Mouse (Mus musculus) MN1 (cell line): Measurements from ENCODE around the gene Cnnm4.
"Not testable (repeated sequence)": the region's sequence is repeated elsewhere in the genome, so short reads cannot be mapped to it uniquely, and the experiment has no call there.

Experiments
- DNase-seq: peaks from one replicate; pipeline ENCODE4 v3.0.0-alpha.2; 2016; ENCODE audit warnings: low spot score

The Cnnm4 gene

DNA sequence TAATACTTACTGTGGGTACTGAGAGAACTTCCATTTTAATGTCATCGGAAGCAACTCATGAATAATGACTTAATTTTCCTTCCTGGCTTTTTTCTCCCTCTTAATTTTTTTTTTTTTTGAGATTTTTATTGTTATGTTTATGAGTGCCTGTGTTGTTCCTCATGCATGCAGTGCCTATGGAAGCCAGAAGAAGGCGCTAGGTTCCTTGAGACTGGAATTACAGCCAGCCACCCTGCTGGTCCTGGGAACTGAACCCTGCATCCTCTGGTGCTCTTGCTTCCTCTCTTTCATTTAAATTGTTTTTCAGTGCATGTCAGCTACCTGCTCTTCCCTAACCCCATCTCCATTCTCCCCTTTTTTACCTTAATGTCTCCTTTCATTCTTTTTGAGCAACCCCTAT lies 42.3 kb downstream of the Cnnm4 start:
- DNase-seq, result peak; percentile 51

DNA sequence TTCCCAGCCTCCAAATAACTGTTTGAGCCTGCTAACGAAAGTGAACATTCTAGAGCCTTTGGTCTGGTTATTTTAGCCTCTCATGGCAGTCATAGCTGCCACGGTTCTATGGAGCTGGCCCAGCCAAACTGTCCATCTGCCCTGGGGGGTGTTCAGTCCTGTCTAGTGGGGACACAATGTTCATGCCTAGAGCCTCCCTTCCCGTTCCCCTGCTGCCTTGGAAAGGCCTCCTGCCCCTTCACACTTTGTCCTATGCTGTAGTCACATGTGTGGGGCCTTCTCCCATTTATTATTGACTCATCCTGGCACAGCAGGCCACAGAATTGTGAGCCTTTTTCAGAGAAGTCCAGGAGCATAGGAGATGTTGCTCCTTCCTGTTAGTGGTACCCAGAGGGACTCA lies 46.8 kb downstream of the Cnnm4 start:
- no peak for DNase-seq

DNA sequence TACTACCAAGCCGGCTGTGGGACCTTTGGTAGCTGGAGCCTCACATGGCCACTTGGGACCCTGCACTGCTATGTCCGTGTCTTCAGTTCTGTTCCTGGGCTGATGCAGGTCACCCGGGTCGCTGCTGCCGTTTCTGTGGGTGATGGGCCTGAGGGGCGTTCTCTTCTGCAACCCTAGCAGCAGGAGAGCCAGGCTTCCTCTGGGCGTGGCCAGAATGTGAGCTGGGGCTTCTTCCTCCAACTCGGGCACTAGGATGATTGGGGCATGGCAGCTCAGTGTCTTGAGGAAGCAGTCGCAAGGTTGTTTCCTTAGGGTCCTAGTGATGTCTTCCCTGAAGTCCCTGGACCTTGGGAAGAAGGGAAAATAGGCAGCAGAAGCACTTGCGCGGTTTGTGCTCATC lies 48.2 kb downstream of the Cnnm4 start:
- DNase-seq, result no peak

DNA sequence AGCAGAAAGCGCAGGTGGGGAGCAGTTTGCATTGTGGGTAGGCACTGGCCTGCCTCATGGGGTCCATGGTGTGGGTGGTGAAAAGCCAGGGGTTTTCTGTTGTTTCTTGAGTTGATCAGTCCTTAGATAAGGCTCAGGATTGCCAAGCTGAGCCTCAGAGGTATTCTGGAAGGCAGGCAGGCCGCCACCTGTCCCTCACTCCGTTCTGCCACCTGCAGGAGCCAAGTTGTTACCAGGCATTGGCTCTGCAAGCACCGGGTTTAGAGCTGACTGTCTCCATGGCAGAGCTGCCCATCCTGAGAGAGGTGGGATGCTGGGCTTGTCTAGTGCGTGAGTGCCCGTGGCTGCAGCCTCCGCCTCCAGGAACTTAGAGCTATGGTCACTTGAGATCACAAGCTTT lies 50.8 kb downstream of the Cnnm4 start:
- no peak for DNase-seq

DNA sequence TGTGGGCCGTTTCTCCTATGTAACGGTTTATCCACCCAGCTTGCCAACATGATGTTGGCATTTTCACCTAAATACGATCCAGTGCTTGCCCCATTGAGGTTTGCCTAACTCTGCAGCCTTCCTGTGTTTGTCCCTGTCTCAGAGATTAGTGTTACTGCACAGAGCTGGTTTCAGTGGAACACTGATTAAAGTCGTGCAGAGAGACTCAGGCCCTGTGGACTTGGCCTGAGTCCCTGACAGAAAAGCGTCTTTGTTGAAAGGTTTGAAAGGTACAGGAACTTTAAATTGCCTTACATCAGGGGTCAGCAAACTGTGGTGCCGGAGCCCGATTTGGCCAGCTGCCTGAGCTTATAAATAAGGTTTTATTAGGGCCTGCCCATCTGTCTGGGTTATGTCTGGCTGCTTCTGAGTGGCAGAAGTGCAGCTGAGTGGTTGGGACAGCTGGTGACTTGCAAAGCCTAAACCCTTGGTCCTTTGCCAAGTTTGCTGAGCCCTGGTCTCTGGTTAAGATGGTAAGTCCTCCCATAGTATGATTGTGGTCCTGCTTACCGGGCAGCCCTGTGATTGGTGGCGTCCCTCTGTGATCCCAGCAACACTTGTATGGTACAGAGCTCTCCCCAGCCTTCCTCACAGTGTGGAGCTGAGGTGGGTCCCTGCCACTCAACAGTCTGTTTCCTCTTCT lies 52.1 kb downstream of the Cnnm4 start:
- peak; percentile 94 for DNase-seq

DNA sequence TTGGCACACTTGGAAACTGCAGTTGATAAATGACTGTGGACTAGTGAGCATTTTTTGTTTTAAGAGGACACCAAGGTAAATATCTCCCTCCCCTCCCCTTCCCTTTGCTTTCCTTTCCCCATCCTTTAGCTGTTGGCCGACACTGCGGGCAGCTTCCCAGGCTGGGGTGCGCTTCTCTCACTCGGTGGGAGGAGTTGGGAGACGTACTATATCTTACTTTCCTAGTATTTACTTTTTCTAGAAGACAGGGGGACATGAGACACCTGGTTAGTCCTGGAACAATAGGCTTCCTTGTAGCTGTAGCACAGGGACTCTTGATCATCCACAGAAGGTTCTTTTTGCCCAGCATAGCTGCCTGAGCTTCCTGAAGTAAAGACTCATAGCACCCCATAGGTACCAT lies 52.6 kb downstream of the Cnnm4 start:
- DNase-seq, result no peak

DNA sequence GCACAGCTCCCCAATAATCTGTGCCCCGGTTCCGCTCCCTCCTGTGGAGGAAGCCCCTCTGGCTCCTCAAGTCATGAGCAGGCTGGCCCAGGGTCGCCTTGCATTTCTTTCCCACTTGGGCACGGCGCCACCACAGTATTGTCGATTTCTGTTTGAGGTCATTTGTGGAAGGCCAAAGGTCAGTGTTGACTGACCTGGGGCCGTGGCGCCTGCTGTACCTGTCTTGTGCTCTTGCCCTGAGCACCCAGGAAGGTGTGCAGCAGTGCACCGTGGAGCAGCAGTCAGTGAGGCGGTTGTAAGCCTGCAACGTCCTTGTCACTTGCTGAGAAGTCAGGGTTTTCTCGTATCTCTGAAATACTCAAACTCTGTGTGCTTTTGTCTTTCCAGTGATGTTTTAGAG lies 54.4 kb downstream of the Cnnm4 start:
- DNase-seq, result no peak

DNA sequence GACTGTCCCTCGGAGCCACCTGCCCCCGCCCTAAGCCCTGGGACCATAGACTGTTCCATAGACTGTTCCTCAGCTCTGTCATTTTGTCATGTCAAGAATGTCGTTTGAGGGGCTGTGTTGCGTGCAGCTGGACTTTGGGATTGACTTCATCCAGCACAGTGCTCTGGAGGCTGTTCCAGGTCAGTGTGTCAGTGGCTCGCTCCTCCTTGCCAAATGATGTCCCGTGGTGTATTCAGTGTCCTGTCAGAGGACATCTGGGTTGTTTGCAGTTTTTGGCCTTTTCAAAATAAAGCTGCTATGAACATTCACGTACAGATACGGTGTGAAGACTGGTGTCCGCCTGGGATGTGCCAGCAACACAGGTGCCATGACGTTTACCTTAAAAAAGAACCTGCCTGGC lies 55.5 kb downstream of the Cnnm4 start:
- no peak for DNase-seq

DNA sequence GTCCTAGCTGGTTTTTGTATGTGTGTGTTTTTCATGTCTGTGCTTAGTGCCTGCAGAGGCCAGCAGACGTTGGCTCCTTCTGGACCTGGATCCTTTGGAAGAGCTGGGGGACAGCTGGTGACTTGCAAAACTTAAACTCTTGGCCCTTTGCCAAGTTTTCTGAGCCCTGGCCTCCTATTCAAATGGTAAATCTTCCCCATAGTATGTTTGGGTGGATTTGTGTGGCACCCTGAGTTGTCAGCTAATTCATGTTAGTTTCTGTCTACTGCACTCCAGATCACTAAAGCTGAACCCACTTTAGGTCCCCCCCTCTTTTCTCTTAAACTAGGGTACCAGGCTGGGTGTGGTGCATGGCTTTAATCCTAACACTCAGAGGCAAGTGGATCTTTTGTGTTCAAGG lies 56.9 kb downstream of the Cnnm4 start:
- peak; percentile 69 for DNase-seq

DNA sequence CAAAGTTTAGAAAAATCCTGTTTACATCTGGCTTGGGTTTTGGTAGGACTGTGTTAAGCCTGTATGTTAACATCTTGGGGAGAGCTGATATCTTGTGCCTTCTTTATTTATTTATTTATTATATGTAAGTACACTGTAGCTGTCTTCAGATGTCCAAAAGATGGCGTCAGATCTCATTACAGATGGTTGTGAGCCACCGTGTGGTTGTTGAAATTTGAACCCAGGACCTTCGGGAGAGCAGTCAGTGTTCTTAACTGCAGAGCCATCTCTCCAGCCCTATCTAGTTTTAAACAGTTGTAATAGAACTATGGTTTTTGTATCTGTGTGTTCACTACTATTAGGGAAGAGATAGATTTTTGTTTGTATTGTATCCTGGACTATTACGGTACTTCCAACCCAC lies 57.9 kb downstream of the Cnnm4 start:
- no peak for DNase-seq

DNA sequence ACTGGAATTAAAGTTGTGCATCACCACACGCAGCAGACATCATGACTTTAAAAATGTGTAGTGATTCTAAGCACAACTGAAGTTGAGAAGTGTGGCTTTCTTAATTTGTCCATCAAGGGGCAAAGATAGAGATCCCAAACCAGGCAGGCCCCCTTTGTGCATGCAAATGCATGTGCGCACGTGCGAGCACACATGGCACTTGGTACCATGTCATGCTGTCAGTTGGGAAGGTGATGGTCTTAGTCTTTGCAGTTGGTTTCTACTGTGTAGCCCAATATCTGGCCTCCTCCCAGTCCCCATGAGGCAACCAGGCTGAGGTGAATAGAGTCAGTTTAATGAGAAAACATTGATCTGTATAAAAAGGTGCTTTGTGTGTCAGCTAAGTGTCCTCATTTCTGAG lies 58.5 kb downstream of the Cnnm4 start:
- DNase-seq, result no peak

DNA sequence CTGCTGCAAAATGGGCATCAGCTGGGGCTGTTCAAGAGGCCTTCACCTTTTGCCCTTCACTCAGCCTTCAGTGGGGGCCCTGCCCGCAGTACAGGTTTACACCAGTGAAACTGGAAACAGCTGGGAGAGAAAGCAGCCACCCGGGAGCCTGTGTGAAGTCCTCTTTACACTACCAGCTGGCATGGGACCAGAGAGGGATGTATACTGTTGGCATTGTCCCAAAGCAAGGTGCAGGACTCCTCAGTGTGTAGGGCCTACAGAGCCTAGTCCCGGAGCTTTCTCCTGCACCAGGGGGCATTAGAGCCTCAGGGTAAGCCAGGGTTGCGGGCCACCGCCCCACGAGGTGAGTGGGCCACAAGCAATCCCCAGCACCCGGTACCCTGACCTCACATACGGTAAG lies 59.1 kb downstream of the Cnnm4 start:
- DNase-seq, result peak; percentile 51

DNA sequence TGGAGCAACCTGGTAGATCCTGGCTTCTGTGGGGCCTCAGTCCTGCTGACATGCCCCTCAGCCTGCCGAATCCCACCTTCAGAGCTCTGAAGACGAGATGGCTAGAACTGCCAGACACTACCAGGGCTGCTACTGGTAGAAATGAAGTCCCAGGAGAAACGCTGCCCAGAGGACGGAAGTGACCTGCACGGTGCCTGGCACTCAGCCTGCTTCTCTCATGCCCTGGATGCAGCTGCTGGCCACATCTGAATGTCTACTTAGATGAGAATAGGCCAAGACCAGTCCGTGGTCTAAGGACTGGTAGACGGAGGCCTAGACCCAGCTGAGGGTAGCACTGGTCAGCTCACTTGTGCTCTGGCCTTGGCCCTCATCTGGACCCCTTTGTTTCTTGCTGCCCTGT lies 59.5 kb downstream of the Cnnm4 start:
- DNase-seq, result no peak

DNA sequence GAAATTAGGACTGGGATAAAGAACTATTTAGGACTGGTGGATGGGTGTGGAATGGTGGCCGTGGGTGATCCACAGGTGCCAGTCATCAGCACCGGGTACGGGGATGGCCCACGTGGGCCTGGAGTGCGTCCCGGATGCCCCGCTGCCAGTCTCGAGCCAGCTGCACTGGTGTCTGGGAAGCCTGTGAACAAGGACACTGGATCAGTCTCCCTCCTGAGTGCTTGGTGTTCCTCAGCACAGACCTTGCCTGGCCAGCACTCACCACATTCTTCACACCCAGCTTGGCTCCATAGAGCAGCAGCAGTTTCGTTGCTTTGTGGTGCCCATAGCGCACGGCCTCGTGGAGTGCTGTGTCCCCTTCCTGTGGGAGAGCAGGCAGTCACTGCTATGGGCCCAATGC lies 60.0 kb downstream of the Cnnm4 start:
- DNase-seq, result no peak

DNA sequence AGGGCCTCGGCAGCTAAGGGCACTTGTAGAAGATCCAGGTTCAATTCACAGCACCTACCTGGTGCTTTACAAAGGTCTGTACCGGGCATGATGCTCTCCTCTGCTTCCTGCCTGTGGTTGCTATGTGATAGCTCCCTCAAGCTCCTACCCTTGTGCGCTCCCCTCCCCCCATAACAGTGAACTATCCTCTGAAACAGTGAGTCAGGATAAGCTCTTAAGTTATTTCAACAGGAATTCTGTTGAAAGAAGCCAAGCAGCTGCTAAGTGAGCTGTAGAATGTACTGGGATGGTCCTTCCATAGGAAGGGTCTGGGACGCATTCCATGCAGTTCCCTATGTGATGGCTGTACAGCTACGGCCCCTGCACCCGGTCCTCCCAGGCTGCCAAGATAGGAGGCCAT lies 62.1 kb downstream of the Cnnm4 start:
- DNase-seq, result no peak

DNA sequence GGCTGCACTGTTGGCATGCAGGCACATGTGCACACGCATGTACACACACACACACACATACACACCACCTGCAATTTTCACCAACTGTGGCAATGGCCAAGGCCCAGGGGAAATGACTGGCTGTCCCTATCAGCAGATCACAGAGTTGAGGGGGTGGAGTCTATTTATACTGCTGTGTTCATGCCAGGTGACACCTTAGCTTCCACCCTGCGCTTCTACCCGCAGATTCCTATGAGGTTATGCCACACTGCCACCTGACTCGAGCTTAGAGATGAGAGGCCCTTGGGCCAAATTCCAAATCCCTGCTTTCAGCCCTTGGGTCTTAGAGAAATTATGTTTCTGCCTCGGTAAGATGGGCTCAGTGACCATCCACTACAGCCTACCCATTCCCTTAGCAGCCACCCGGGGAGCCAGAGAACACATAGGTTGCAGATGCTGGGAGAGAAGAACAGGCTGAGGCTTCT lies 63.2 kb downstream of the Cnnm4 start:
- DNase-seq, result peak; percentile 55

DNA sequence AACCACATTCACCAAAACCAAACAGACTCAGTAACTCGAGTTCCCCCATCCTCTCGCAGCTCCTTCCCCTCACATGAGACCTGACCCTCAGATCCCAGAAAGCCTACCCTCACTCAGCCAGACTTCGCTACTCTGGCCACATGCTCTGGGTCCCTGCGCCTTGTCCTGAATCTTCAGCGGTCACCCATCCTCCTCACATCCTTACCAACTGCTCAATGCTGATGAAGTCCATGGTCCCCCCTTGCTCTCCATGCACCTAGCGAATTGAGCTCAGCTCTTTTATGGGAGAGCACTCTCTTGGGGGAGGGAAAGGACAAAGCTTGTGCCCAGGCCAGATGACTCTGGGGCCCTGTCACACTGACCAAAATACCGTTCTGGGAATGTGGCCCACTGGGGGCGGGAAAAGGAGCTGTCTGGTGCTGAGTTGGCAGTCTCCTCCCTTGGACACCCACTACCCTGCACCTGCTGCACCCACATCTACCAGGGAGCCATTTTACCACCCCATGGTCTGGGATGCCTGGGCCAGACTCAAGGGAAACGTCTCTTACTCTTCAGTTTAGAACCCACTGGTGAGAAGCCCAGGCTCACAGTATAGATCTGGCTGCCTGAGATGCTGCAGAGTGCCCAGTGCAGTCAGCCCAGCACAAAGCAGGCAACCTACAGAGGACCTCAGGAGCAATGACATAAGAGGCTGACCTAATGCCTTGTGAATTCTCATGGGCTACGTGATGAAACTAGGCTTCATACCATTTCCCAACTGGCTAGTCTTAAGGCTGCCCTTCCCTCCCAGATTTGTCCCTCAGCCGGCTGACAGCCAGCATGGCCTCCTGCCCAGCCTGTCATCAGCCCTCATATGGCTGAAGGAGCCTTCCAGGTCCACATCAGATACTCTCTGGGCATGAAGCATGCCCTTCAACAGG lies 64.3 kb downstream of the Cnnm4 start:
- peak; percentile 68 for DNase-seq

DNA sequence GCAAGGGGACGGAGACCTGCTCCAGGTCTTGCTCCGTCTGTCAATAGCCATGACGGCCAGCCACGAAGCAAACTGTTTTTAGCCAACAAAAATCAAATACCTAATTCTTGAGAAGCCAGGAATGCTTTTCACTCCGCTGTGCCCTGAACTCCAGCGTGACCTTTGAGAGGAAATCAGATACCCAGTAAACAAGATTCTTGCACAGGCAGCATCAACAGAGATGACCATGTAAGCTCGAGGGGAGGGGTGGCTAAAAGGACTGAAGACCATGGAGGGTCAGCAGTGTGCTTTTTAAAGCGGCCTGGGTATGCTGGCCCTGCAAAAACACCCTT lies 64.9 kb downstream of the Cnnm4 start:
- DNase-seq, result no peak

DNA sequence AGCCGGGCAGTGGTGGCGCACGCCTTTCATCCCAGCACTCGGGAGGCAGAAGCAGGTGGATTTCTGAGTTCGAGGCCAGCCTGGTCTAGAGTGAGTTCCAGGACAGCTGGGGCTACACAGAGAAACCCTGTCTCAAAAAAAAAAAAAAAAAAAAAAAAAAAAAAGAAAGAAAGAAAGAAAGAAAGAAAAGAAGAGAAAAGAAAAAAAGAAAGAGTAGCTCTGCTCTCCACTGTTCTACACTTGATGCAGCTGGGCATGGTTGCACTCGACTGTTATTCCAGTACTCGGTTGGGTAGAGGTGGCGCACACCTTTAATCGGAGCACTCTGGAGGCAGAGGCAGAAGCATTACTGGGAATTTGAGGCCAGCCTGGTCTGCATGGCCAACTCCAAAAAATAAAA lies 65.4 kb downstream of the Cnnm4 start, which contains the start of gene Ankrd23:
Ankrd23 (minus strand) TSS at position 101 of the 400 bp plus-strand sequence.
- not testable (repeated sequence) for DNase-seq

DNA sequence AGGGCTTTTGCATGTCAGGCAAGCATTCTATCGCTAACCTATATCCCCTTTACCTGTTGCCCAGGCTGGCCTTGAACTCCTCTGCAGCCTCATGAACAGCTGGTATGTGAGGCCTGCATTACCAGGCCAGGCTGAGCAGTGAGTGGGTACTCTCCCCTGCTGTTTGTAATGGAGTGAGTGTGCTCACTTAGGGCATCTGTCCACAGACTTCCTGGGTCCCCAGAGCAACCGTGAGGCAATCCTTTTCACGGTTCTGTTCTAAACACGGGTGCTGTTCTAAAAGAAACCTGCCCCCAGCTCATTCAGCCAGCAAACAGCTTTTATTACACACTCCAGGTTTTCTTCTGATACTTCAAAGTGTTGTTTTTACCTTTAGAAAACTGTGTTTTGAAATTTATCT lies 67.3 kb downstream of the Cnnm4 start:
- peak; percentile 54 for DNase-seq

DNA sequence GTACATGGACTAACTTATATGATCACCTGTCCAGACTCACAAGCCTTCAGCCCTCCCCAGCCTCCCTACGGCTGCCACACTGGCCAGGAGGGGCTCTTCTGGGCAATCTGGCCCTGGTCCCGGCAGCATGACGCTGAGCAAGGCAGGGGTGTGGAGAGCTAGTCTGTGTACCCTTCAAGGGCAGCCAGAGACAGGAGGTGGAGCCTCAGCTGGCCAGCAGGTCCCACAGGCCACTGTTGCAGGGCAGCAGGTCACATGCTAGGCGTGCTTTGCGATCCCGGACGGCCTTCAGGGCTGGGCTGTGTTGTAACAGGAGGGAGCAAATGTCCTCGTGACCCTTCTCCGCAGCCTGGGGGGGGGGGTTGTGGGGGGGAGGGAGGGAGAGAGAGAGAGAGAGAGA lies 67.8 kb downstream of the Cnnm4 start, which contains the start of gene Gm42417:
Gm42417 (minus strand) TSS at position 244 of the 400 bp plus-strand sequence.
- peak; percentile 92 for DNase-seq

DNA sequence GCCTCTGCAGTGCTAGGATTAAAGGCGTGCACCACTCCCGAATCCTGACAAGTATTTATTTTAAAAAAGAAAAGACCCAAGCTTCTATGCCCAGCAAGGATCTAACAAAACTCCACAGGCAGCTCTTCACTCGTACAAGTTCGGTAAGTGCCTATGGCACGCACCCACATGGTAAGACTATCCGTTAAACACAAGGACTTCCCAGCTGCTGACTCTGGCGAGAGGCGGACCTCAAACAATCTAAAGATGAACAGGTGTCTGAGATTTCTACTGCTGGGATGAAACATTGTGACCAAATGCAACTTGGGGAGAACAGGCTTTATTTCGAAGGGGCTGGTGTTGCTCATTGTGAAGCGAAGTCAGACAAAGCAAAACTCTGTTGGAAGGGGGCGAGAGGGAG lies 68.7 kb downstream of the Cnnm4 start:
- no peak for DNase-seq

DNA sequence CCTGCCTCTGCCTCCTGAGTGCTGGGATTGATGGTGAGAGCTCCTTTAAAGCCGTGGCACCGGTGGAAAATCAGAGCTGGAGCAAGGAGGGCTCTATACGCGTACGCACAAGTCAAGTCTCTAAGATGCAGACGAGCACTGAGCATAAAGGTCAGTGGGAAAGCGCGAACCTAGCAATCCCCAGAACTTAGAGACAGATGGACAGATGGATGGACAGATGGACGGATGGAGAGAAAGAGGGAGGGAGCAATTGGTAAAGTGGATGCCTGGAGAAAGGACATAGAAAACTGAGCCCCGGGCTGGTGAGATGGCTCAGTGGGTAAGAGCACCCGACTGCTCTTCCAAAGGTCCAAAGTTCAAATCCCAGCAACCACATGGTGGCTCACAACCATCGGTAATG lies 69.4 kb downstream of the Cnnm4 start:
- no peak for DNase-seq
